Mouse (Mus musculus) embryo, embryonic 11 days (tissue): Measurements from ENCODE around the gene Rasl10a.
A peak's percentile ranks its signal among the peaks of the same experiment; 100 is the strongest.
"Not testable (repeated sequence)": the region's sequence is repeated elsewhere in the genome, so short reads cannot be mapped to it uniquely, and the experiment has no call there.

Experiments
- DNase-seq: peaks from one replicate; pipeline ENCODE4 v3.0.0-alpha.2; 2015

The Rasl10a gene

DNA sequence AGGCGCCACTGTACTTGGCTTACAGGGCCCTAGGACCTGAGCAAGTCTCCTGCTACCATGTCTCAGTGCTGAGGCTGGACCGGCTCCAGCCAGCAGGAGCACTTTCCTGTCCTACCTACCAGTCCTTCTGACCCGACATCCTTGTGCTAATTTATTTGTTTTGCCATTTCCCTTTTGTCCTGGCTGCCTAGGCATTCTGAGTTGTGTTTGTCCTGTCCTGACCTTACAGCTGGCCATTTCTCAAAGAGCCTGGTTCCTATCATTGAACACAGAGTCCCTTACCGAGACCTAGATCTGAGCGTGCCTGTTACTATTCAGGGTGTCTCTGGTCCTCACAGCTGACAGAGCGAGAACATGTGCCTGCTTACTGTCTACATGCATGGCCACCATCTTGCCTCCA is 3.1 kb upstream of the Rasl10a start:
- no peak for DNase-seq

DNA sequence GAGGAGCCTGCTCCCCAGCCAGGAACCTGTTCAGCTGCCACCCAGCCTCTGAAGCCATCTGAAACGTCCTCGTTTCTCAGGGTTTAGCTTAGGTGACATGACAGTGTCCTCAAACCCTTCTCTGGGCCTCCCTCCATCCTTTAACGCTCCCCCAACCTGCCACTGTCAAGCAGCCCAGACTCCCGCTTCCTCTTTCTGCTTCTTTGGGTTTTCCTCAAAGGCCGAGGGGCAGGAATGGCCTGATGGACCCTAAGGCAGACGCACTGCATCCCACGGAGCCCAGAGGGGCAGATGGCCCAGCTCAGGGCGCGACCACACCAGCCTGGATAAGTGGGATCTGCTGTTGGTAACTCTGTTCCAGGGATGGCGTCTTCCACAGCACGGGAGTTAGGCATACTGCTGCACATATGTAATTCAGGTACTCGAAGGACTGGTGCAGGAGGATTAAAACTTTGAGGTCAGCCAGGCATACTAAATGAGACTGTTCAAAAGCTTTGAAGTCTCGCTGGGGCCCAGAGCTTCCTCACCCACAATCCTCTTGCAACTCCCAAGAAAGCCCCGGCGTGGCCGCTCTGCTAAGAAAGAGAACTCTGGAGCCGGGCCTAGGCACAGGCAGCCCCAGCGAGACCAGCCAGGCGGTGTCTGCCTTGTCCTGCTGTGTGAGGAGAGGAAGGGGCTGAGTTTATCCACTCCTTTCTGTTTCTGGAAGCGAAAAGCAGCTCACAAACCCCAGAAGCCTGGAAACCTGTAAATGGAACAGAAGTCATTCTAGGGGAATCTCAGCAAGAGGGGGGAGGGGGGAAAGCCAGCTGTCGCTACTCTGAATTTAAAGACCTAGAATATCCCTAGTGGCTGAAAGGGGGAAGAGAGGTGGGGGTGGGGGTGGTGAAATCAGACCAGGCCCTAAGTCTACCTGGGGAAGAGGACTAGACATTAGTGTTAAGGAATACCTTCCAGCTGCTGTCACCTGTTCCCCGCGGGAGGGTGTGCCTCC is 1.7 kb upstream of the Rasl10a start:
- peak; percentile 61 for DNase-seq

DNA sequence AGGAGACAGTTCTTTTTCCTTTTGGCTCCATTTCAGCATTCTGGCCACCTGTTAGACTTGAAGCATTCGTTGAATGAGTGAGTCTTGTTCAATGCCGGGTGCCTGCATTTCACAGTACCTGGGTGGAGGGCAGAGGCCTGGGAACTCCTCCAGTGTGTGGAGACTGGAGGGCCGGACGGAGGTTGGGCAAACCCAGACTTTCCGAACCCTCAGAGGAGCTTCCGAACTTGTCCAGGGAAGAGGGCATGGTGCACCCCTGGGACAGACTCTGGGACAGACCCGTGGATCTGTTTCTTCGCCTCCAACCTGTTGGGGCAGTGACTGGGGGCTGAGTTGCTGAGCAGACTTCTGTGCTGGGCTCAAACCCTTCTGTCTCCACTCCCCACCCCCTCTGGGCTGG is 864 bp upstream of the Rasl10a start:
- no peak for DNase-seq

DNA sequence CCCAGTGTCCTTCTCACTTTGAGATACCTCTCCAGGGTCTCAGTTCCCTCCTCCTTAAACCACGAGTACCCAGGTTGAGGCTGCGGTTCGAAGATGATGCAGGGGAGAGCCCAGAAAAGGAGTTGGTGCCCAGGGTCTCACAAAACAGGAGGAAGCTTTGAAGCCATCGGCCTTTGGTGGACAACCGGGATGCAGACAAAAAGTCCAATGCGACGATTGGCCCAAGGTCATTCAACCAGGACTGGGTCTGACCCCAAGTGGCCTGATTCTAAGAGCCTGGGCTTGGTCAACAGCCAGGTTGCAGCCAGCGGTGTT is 430 bp upstream of the Rasl10a start:
- DNase-seq: no peak

DNA sequence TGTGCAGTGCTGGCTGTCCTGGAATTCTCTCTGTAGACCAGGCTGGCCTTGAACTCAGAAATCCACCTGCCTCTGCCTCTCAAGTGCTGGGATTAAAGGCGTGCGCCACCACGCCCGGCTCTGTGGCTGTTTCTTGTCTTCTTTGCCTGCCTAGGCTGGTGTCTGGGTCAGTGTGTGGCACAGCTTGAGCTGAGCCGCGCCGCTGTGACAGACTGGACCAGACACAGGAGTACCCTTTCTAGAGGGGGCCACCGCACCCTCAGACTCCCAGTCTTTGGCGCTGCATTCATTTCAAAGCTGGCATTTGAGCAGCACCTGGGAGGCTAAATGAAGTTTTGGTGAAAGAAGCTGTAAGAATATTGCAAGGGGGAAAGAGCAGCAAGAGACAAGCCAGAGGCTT is 855 bp downstream of the Rasl10a start:
- DNase-seq: no peak

DNA sequence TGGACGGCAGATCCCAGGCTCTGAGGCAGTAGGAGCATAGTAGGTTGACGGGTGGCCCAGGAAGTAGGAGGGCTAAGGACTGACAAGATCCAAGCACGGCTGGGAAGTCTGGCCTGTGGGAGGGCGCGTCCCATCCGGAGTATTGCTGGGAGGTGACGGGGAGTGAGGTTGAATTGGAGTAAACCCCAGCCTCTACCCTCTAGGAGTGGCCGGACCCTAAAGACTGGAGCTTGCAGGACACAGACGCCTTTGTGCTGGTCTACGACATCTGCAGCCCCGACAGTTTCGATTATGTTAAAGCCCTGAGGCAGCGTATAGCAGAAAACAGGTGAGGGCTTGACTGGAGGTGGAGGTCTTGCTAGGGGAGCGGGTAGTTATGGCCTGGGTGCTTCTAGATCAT is 1.3 kb downstream of the Rasl10a start:
- no peak for DNase-seq

DNA sequence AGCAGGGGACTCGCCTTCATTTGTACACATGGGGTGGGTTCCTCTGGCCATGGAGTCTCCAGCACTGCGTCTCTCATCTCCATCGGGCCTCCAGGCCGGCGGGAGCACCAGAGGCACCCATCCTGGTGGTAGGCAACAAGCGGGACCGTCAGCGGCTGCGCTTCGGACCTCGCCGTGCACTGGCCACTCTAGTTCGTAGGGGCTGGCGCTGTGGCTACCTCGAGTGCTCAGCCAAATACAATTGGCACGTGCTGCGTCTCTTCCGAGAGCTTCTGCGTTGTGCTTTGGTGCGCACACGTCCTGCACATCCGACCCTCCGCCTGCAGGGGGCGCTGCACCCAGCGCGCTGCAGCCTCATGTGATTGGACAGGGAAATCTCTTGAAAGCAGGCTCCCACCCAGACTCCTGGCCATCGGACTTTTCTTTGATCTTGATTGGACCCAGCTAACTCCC is 1.8 kb downstream of the Rasl10a start:
- peak; percentile 54 for DNase-seq

DNA sequence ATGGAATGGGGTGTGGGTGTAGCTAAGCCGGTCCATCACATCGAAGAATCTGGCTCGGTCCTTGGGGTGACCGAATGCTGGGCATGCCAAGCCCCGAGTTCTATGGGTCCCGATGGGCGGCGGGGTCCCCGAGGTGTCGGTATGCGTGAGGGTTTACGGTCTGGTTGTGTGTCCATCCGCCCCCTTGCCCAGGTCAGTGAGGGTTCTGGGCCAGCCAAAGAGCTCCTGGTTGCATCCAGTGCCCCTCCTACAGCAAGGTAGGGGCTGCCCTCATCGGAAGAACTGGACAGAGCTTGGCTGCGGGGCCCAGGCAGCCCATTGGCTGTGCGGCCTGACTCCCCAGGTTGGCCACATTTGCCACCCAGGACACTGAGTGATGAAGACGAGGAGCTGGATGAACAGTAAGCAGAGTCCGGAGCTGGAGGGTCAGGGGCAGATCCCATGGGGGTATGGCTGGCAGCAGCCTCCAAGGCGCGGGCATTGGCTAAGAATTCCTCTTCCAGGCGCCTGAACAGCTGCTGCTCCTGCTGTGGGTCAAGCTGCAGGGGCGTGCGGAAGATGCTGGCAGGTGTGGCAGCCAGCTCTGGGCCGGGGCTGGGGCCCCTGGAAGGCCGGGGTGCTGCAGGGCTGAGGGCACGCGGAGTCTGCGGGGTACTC is 3.0 kb downstream of the Rasl10a start:
- peak; percentile 47 for DNase-seq

DNA sequence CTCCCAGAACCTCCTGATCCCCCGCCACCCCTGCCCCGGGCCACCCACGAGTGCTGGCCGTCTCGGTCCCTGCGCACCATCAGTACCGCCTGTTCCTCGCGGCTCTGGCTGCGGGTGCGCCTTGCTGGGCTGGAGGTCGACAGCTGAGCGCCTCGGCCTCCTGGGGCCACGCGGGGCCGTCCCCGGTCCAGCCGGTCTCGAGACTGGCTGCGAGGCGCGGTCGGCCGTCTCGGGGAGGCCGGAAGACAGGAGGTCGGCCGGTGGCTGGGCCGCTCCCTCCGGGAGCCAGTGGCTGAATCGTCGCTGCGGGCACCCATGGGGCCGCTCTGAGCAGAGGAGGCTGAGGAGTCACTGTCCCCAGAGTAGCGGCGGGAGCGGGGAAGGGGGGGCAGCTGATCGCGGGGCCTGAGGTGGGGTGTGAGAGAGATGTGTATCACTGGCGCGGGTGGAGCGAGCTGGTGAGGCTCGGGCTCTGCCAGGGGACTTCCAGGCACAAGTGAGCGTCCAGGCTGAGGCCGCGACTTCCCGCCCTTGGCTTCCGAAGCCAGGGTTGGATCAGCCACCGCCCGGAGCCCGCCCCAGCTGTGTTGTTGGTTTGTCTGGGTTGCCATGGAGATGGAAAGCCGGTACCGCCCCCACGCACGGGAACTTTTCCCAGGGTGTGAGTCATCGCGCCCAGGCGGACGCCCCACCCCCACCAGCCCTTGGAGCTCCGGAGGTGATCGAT is 3.6 kb downstream of the Rasl10a start:
- peak; percentile 87 for DNase-seq

DNA sequence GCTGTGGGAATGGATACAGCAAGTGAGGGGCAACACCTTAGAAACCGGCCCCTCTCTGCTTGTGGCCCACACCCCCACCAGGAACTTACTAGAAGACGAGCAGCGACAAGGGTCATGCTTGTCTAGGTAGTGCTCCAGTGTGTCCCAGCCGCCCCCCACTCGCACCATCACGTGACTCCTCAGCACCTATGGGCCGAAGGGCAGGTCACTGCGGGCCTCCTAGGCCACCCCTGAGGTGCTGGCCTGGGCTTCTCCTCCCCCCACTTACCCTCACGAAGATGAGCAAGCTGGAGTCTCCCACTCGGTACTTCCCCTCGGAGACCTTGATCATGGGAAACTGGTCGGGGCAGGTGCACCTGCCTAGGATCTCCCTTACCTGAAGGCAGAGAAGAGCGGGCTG is 4.4 kb downstream of the Rasl10a start:
- no peak for DNase-seq

DNA sequence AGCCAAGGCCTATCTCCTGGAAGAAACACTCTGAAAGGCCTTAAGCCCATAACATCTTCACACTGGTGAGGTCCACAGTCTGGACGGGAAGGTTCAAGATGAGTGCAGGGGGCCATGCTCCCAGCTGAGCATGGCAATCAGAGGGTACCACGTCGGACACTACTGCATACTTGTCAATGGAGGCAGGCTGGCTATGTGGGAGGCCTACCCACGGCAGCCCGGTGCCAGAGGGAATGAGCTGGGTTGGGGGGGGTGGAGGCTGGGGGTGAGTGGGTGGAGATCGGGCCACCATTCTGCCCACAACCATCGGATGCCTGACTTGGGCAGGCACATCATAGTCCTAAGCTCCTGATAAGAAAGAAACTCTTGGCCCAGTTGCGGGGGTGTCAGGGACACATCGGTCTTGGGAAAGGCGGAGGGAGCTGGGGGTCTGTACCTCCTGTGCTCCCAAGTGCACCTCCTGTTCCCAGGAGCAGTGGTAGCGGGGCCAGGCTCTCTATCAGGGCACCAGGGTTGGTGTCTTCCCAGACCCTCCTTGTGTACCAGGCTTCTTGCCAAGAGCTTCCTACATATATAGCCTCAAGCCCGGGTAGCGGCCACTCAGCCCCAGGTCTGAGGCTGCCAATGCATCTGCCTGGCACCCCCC is 5.1 kb downstream of the Rasl10a start:
- DNase-seq: no peak

DNA sequence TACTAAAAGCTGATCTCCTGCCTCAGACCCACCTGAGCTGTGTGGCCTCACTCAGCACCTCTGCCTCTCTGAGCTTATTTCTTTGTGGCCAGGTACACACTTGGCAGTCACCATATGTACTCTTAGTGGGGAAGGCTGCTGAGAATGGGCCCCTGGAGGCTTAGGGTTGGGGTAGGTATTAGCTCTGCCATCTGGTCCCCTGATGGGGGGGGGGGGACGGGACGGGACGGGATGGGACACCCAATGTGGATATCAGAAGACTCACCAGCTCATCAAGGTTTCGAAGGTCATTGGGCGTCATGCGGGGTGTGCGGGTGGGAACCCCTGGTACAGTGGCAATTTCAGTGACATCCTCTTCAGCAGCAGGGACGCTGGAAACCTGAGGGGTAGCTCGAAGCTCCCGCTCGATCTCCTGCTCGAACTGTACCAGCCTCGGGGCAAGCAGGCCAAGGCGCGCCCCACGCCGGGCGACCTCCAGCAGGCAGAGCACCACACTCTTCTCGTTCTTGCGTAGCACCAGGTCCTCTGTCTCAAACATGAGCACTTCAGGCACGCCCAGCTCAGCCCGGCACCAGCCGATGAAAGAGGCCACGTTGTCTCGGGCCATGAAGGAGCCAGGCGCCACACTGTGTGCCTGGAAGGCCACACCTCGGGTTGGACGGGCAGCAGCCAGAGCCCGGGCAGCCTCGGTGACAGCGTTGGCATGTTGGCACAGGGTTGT is 5.8 kb downstream of the Rasl10a start:
- DNase-seq: no peak

DNA sequence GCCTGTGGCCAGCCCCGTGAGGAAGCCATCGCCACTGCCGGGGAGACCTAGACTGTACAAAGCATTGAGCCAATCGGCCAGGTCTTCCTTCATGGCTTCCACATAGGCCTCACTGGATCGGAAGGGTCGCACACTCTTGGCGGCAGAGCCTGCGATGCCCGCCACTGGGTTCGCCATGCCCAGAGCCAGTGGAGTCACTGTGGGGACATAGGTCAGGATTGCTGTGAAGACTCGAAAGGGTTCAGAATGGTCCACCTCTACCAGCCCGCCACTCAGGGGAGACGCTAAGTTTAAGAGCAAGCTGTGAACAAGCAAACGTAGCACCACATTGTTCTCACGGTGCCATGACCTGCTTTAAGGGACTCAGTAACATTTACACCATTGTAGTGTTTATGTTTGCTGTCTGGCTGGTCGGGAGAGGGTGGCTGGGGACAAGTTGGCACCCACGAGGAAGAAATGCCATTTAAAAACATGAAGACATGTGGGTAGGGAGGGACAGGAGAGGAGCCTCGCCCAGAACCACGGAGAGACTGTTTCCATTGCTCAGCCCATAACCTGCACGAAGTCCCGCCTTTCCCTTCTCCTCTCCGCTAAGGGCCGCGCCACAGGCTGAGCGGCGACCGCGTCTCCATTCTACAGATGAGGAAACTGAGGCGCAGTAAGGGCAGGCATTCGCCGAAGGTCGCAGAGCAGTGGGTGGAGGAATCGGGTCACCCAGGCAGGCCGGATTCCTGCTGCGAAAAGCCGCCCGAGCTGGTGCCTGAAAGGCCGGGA is 6.5 kb downstream of the Rasl10a start:
- no peak for DNase-seq

DNA sequence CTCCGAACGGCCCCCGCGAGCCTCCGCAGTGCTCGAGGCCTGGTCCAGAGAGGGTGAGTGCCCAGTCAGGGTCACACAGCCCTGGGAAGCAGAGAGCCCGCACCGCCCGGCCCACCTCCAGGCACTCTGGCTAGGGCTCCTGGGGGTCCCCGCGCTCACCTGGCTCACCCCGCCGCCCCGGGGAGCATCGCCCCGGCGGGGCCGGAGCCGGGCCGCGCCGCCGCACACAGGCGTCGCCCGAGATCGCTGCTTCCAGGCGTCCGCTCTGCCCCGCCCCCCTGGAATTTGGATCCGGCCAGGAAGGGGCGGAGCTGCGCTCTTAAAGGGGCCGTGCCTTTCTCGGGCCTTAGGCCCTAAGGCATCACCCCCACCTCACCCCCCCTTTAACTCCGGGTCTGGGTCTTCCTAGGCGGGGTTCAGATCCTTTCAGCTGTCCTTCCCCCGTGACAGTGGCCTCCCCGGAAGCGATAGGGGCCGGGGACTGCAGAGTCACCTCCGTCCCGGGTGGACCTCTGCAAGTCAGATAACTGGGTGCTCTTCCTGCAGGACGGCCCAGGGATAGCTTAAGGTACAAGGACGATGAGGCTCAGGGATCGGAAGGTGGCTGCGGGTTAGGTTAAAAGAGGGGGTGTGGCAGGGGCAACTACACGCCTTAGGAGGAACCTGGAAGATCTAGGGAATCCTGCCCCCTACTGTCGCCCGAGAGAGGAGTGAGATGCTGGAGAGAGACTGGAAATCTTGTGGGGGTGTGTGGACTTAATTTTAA is 7.3 kb downstream of the Rasl10a start, which contains the start of gene Gas2l1:
Gas2l1 (minus strand) TSS at position 272 of the 766 bp plus-strand sequence.
- DNase-seq: peak; percentile 95

DNA sequence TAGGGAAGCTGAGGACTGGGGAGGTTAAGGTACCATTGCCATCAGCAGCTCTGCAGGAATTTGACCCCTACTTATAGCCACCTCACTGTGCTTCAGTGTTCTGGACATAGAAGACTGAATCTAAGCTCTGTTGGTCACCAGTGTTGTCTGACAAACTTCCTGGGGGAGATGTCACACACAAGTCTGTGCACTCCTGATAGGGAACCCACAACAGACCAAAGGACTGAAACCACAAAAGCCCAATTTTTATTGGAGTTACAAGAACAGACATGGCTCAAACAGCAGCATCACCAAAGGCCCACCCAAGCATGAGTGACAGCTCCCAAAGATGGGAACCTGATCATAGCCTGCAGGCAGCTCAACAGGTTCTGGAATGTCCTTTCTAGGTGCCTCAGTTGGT is 9.1 kb downstream of the Rasl10a start:
- DNase-seq: no peak

DNA sequence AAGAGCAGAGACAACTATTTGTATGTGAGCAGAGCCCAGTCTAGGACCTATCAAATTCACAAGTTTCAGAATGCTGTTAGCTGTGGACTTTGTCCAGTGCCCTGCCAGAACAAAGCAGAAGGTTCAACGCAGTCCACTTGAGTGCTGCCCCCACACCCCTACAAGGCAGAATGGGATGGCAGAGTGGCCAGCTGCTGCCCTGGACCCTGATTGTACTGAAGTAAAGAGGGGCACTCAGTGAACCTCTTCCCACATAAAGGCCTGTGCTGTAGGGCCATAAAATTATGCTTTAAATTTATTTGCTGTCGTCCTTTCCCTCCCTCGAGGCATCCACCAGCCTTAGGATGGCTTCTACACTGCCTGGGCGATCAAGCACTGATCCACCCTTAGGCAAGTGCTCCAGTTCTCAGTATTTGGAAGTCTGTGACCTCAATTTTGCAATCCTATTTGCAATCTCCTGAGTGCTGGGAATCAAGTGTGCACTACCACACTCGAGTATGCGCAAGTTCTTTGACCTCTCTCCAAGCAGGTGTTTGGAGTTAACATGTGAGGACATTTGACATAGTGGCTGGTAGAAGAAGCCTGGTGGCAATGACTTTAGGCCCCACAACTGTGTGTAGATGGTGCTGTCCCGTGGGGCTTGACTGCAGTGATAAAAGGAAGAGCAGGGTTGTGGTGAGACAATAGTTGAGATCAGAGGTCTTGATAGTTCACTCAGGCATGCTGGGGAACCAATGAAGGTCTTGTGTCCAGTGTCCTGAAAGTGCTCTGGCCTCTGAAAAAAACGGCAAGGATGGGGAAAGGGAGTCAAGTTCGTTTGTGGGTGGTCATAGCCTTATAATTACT is 10.4 kb downstream of the Rasl10a start:
- no peak for DNase-seq

DNA sequence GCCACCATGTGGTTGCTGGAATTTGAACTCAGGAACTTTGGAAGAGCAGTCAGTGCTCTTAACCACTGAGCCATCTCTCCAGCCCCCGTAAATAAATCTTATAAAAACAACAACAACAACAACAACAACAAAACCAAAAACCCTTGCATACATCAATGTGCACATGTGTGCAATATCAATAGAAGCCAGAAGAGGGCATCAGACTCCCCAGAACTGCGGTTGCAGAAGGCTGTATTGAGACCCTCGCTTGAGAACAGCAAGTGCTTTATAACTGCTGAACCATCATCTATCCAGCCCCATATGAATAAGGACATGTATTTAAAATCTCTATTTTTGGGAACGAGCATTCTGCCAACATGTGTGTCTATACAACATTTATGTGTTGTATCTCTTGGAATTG is 17.0 kb downstream of the Rasl10a start:
- DNase-seq: no peak

DNA sequence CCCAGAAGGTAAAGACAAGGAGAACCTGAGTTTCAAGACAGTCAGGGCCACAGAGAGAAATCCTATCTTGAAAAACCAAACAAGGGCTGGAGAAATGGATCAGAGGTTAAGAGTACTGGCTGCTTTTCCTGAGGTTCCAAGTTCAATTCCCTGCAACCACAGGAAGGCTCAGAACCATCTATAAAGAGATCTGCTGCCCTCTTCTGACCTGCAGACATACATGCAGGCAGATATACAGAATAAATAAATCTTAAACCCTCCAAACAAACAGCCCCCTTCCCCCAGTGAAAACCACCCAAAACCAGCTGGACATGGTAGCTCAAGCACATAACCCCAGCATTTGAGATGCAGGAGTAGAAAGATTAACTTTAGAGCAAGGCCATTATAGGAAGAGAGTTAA is 17.8 kb downstream of the Rasl10a start:
- DNase-seq: no peak

DNA sequence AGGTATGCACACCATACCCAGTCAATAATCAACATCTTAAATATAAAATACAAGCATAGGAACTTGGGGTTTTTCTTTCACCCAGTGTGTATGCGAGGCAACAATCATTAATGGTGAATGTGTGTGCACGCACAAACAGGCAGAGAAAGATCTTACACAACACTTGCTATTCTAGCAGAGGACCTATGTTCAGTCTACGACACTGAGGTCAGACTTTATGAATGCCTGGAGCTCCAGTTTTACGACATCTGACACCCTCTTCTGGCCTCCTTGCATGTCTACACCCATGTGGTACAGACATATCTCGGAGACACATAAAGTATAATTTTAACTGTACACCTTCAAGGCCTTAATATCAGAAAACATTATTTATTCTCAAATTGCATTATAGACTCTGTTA is 18.9 kb downstream of the Rasl10a start:
- DNase-seq: not testable (repeated sequence)

DNA sequence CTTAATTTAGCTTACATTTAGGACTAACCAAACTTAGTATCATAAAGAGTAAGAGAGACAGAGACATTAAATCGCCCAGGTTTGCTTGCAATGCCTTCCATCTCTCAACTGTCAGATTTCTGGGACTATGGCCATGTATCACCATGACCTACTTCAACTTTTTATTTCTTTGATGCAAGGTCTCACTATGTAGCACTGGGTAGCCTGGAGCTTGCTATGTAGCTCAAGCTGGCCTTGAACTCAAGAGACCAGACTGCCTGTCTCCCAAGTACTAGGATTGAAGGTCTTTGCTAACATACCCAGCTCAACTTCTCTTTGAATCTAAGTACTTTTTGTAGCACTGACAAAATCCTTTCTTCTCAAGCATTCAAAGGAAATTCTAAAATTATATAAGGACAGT is 31.2 kb downstream of the Rasl10a start:
- DNase-seq: no peak
